Mouse (Mus musculus) liver, embryonic 14.5 days (tissue): ENCODE measurements at regions not wholly inside any gene's neighbourhood (a gene's known extent, or its start where the extent isn't known, plus 50 kb on each side); places are given as distances from the start of the nearest gene placed in this dataset.

Experiments
- CTCF ChIP-seq: IDR thresholded peaks from 2 replicates; pipeline ENCODE4 v1.5.1; 2016; ENCODE audit warnings: antibody characterized with exemption, low read depth, control low read depth
- EP300 ChIP-seq: IDR thresholded peaks from 2 replicates; pipeline ENCODE4 v1.6.1; 2016; ENCODE audit warnings: antibody characterized with exemption, low read depth

GRCm38 (mm10) chr19:35164727-35165126 is 242.6 kb downstream of the Kif20b start:
- TF ChIP-seq CTCF (no peak), EP300 (peak; percentile 39; the same call in 1 of the 2 replicates)
